Mouse (Mus musculus): ENCODE measurements around the gene Mrpl21. TPM values are rescaled to one million over a fixed set of nuclear protein-coding genes. Genes with fewer than 3 reads are reported as not detected.

Gene Mrpl21
- total RNA-seq (2021): 10 to 100 TPM; 73.4 to 74.8 TPM
- long read RNA-seq, experiment 1, transcript Mrpl21-201 (7 exons, 802 nt): major isoform, 31 of 35 reads
- long read RNA-seq, experiment 1, partial matches to known transcripts: 1 of 35 reads
- long read RNA-seq, experiment 1, other reads (novel, unspliced or antisense): 2 of 35 reads
- long read RNA-seq, experiment 2, transcript Mrpl21-201 (7 exons, 802 nt): major isoform, 50 of 51 reads
- long read RNA-seq, experiment 2, partial matches to known transcripts: 0 of 51 reads
- long read RNA-seq, experiment 2, other reads (novel, unspliced or antisense): 1 of 51 reads

GRCm38 (mm10) chr19:3282572-3283467 lies at the start of gene Mrpl21, which contains the start of gene Ighmbp2:
TSS of gene Mrpl21 (plus strand) at chr19:3282901.
TSS of gene Ighmbp2 (minus strand) at chr19:3283017.
- peak; percentile 87 for DNase-seq

DNA sequence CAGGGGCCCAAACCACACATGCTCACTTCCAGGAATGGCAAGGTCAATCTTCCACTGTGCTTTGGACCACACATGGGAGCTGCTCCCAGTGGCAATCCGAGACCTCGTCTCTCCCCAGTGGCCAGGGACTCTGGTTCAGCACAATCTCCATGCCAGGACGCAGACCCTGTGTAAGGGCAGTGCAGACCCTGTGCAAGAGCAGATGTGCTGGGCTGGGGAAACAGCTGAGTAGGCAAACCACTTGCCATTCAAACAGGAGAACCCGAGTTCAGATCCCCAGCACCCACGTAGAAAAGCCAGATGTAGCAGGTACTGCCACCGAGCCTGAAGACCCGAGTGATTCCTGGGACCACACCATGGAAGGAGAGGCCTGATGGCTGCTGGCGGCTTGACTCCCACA lies 22.7 kb upstream of the Mrpl21 start:
- no peak for DNase-seq

DNA sequence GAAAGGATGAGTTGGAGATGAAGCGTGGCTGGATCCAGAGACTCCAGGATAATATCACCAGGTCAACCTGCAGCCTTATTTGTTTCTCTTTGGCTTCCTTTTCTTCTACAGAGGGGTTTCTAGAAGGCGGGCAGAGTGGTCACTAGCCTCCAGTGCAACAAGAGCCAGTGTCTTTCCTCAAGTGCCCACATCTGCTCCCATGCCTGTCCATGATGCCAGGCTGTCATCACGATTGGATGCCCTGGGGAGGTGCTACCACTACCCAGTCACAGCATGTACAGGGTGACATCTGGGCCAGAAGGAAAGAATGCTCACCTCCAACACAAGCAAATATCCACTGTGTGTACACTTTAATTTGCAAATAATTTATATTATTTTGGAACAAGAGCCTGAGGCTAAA lies 22.1 kb upstream of the Mrpl21 start:
- DNase-seq: no peak

DNA sequence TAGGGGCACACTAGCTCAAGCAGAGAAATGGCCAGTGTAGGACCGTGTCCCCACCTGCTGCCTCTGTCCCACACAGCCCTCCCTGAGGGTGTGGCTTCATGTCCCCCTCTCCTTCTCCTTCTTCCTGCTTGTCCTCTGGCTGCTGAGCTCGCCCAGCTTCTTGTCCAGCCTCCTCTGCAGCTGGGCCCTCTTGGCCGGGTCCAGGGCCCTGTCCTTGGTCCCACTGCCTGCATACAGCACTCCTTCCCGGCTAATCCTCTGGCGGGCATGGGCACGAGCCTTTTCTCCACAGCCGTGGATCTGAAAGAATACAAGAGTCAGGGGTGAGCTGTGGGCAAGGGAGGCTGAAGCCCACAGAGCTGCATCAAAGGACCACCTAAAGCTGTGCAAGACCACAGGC lies 21.4 kb upstream of the Mrpl21 start:
- DNase-seq: no peak

- no peak for DNase-seq
Observed at GRCm38 (mm10) chr19:3261764-3262525, 20.8 kb upstream of the Mrpl21 start.

GRCm38 (mm10) chr19:3264348-3264747 lies 18.4 kb upstream of the Mrpl21 start:
- DNase-seq: no peak

DNA sequence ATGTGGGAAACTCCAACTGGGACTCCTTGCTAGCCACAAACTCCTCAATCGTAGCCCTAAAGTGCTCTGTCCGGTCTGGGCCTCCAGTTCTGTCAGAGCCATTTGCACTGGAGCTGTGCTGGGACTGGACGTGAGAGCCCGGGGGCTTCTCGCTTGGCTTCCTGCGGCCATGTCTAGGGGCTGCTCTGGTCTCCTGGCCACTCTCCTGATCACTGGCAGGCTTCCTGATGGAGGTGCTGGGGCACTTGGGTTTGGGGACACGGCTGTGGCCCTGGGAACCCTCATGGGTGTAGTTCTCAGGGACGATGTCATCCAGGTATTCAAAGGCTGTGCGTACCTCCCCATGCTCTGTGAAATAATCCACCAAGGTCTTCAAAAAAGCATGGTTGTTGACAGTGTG lies 17.5 kb upstream of the Mrpl21 start:
- DNase-seq: no peak

DNA sequence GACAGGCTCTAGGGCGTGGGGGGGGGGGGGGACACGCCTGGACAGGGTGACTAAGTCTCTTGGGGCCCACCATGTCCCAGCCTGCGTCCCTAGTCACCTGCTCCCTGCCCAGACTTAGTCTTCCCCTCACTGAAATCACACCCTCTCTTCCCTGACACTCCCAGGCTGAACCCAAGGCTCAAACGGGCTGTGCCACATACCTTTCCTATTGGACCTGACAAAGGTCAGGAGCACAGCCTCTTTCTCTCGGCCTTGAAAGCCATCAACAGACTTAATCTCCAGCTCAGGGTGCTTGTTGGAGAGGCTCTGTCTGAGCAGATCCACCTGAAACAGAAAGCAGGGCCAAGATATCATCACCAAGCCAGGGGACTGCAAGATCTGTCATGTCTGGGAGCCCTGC lies 16.6 kb upstream of the Mrpl21 start:
- no peak for DNase-seq

DNA sequence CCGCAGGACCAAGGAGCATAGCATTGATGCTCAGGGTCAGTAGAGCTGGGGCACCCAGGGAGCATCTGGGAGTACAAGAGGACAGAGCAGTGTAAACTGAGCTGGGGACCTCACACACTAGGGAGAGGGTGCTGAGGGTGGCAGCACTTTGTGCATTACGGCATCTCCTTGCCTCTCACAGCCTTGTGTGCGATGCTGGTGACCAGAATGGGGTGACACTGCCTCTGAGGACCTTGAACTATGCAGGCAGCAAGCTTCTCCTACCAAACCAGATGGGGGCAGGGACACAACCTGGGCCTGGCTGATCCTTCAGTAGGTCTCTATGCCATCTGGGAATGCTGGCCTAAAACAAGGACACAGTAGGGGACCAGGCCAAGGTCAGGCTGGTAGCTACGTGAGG lies 16.0 kb upstream of the Mrpl21 start:
- no peak for DNase-seq

GRCm38 (mm10) chr19:3267340-3267739 lies 15.4 kb upstream of the Mrpl21 start:
- no peak for DNase-seq

DNA sequence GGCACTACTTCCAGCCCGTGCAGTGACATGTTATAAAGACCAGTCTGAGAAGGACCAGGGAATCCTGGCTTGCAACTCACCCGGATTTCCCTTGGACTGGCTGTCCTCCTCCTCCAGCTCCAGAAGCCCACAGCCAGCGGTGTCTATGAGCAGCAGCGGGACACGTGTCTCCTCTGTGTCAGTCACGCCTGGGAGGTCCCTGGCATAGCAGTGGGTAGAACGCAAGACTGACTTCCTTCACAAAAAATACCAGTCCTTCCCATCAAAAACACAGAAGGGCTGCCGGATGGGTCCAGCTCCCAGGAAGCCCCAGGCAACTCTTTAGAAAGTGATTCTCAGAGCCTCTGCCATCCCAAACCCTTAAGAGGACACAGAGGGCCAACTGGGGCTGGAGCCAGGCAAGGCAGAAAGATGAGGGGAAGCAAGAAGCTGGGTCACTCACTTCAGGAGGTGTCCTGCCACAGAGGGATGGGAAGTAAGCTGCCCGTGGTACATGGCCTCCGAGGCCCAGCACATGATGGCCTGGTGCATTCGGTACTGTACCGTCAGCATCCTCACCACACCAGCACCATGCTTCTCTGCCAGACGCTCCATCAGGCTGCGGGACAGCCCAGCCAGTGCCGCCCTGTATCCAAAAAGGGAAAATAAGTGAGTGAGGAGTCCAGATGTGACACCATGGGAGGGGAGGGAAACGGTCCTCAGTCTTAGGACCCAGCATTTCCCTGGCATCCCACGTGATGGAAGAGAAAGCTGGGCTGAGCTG lies 14.3 kb upstream of the Mrpl21 start:
- no peak for DNase-seq

GRCm38 (mm10) chr19:3269279-3269678 lies 13.4 kb upstream of the Mrpl21 start:
- DNase-seq: no peak

DNA sequence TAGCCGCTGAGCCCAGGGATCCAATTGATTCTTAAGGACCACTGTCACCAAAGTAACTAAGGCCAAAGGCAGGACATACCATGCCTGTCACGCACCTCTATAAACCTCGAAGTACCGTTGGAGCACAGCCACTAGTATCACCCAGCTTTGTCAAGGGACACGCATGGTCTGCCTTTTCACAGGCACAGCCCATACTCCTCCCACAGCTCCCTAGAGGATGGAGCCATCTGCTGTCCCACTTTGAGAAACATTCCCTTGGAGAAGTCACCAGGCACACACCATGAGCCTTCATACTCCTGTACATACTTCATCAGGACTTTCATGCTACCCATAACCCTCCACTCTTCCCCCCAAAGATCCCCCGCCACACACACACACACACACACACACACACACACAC lies 12.9 kb upstream of the Mrpl21 start:
- DNase-seq: no peak

GRCm38 (mm10) chr19:3271366-3271765 lies 11.3 kb upstream of the Mrpl21 start:
- no peak for DNase-seq

DNA sequence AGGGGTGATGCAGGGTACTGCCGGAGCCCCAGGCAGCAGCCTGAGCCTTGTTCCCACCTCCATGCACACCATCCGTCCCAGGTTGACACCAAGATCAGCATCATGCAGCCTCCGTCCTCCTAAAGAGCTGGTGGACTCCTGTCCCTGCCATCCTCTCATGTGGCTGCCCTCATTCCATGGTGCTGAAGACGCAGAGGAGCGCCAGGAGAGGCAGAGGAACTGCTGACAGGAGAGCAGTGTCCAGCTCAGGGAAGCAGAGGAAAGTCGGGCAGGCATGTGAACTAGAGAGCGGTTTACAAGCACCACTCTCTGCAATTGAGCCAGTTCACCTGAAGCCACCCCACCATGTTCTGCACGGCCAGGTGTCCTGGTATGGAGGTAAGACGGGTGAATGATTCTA lies 9.4 kb upstream of the Mrpl21 start:
- no peak for DNase-seq

- no peak for DNase-seq
Observed at GRCm38 (mm10) chr19:3275744-3276365, 6.8 kb upstream of the Mrpl21 start.

DNA sequence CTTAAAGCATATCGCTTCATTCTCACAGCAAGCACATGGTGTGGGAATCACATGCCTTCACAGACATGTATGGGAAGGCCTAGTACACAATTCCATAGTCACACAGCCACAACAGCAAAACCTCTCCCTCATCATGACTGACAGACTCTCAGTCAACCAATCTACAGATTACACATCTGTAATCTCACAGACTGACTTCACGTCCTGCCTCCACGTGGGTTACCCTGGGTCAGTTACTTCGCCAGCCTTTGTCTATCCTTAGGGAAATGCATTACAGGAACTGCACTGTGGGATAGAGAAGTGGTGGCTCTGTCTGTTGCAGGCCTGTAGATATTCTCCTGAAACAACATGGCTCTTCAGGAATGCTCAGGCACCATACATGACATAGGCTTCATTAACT lies 815 bp upstream of the Mrpl21 start:
- DNase-seq: no peak

GRCm38 (mm10) chr19:3289006-3289405 lies 6.3 kb downstream of the Mrpl21 start:
- no peak for DNase-seq

DNA sequence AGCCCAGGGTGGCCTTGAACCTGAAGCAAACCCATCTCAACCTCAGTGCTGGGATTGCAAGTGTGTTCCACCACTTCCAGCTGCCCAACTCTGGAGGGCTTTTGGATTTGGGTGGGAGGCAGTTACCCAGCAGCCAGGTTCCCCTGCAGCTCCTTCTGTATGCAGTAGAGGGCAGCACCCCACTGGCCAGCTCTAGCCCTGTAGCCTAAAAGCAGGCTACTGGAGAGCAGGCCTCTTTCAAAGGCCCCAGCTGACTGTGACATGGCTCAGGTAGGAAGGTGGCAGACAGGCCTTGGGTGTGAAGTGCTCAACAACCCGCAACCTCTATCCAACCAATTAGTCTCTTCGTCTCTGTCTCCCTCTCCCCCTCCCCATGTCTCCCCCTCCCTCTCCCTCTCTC lies 9.3 kb downstream of the Mrpl21 start:
- DNase-seq: peak; percentile 68

- no peak for DNase-seq
Observed at GRCm38 (mm10) chr19:3292993-3293392, 10.3 kb downstream of the Mrpl21 start.

DNA sequence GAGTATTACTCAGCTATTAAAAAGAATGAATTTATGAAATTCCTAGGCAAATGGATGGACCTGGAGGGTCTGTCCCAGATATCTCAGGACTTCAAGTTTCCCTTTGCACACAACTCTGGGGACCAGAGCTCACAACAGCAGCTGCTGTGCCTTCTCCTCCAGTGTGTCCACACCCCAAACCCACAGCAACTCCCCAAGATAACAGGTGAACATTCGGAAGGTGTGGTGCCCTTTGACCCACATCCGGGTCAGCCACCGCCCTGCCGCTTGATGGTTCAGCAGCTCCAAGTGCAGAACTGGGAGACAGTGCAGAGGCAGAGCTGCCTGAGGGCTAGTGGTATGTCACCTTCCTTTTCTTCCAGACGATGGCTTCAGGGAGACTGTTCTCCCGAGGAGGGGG lies 12.5 kb downstream of the Mrpl21 start:
- no peak for DNase-seq

GRCm38 (mm10) chr19:3297034-3297433 lies 14.3 kb downstream of the Mrpl21 start:
- no peak for DNase-seq
